Mouse (Mus musculus) embryonic facial prominence, embryonic 10.5 days (tissue): ENCODE data around the gene Vmn1r13. TPM values are rescaled to one million over a fixed set of nuclear protein-coding genes. Genes with fewer than 3 reads are reported as not detected.
"Not testable (repeated sequence)": the region's sequence is repeated elsewhere in the genome, so short reads cannot be mapped to it uniquely, and the experiment has no call there.

ENCODE experiments used
- DNase-seq: peaks from one replicate; pipeline ENCODE4 v3.0.0-alpha.2; 2017; ENCODE audit warnings: low spot score
- H3K27ac ChIP-seq: fragments of 300-500 bp; sonication (generic); replicated peaks from 2 replicates; pipeline ENCODE4 v1.5.1; 2016; ENCODE audit warnings: mild to moderate bottlenecking
- H3K27me3 ChIP-seq: fragments of 300-500 bp; sonication (generic); replicated peaks from 2 replicates; pipeline ENCODE4 v1.6.1; 2016; ENCODE audit warnings: low read depth, mild to moderate bottlenecking; ENCODE audit not compliant: poor library complexity, severe bottlenecking
- H3K36me3 ChIP-seq: fragments of 300-500 bp; sonication (generic); replicated peaks from 2 replicates; pipeline ENCODE4 v1.6.1; 2016; ENCODE audit warnings: mild to moderate bottlenecking, moderate library complexity
- H3K4me1 ChIP-seq: fragments of 300-500 bp; sonication (generic); 2 replicates; pipeline ENCODE4 v1.6.1; 2016
- H3K4me3 ChIP-seq: fragments of 300-500 bp; sonication (generic); 2 replicates; pipeline ENCODE4 v1.5.1; 2016; ENCODE audit warnings: mild to moderate bottlenecking, moderate library complexity
- H3K9me3 ChIP-seq: fragments of 300-500 bp; sonication (generic); 2 replicates; pipeline ENCODE4 v1.6.1; 2016; ENCODE audit warnings: mild to moderate bottlenecking
- WGBS: fragments of 180-500 bp; shearing (Covaris S2); methylation state at CpG from one replicate; pipeline ENCODE4 v1.1.7; 2016; 5-methylcytosine and 5-hydroxymethylcytosine counted together
- polyA plus RNA-seq: library from polyadenylated mRNA; unstranded; fragments of >200 nt; fragmentation: Nextera tagmentation; extraction: Ambion mirVana; gene quantifications from 2 replicates; pipeline ENCODE4 v1.2.1, GENCODE M21; 2016

The Vmn1r13 gene
- not detected in 2 replicates for polyA plus RNA-seq

DNA sequence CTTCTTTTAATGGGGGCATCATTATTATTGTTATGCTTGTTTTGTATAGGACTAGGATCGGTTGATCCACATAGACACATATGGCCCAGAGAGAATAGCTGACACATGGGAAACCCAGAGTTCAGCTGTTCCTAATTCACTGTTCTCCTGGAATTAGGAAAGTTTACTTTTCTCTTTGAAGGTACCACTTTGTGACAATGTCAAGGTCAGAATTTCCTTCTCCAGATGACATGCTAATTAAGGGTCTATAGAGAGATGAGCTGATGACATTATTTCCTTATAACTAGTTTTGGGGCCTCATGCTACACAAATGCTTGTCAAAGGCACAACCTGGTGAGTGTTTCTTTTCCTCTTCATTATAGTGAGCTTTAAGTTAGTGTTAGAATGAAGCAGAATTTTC lies at the start of gene Vmn1r13:
TSS of gene Vmn1r13 (plus strand) at position 301 of the 400 bp plus-strand sequence.
- WGBS: 85% methylated on average over 1 of the region's 1 CpGs
- not testable (repeated sequence) for H3K4me1 ChIP-seq, H3K36me3 ChIP-seq, H3K4me3 ChIP-seq, H3K27me3 ChIP-seq, H3K27ac ChIP-seq, H3K9me3 ChIP-seq, DNase-seq

DNA sequence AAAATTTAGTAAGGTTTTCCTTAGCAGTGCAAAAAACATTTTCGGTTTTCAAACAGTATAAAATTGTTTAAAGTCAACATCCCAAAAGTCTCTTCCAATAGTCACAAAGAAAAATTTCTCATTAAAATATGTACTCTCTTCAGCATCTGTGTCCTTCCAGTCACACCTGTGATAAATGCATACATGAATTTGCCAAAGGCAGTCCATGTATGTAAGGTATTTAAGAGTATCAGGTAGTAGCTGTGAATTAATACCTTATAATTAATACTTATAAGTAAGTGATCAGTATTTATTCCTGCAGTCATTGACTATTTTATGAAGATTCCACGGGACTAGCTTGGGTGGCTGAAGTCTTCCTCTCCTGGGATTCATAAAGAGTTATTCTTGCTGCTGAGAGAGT lies 46.5 kb upstream of the Vmn1r13 start, which contains the start of gene Vmn1r12:
TSS of gene Vmn1r12 (plus strand) at position 301 of the 400 bp plus-strand sequence.
- Histone ChIP-seq H3K27ac (no peak within 1 kb of the TSS), H3K4me3 (no peak within 1 kb of the TSS), H3K36me3 (no peaks in the 10 kb centered on the region), H3K27me3 (no peaks in the 10 kb centered on the region), H3K9me3 (no peaks in the 10 kb centered on the region), H3K4me1 (no peaks in the 10 kb centered on the region)
- DNase-seq: no peak
- 88% methylated on average over 2 of the region's 2 CpGs for WGBS

DNA sequence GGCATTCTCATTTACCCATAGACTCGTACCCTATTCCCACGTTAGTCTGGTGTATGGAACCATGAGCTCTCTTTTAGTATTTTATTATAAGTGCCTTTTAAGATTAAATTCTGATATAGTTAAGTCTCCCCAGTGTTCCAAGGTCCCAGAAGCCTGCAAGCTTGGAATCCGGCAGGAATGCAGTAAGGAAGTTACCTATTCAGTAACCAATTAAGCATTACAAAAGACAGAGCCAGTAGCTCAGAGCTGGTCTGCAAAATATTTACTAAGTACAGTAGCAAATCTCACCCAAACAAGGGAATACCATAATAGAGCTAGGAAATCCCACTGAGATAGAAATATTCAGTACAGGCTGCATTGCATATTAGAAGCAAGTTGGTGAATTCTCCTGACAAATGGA lies 13.1 kb upstream of the Vmn1r13 start:
- not testable (repeated sequence) for H3K4me3 ChIP-seq, DNase-seq, H3K27ac ChIP-seq, H3K4me1 ChIP-seq, H3K27me3 ChIP-seq, H3K36me3 ChIP-seq, H3K9me3 ChIP-seq
- 63% methylated on average over 3 of the region's 3 CpGs for WGBS

DNA sequence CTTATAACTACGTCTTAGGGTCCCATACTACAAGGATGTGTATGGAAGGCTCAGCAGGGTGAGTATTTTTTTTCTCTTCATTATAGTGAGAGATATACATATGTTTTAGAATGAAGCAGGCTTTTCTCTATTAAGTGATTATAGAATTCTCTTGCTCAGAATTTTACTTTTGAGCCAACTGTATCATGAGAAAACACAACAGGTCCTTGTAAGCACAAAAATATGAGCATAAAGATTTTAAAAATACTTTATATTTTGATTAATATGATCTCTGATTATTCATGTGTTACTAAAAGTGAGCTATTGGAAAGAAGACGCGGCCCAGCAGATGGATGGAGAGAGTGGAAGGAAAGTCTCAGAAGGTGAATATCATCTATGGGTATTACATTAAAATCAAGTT lies 28.3 kb downstream of the Vmn1r13 start, which contains the start of gene Vmn1r14:
TSS of gene Vmn1r14 (plus strand) at position 301 of the 400 bp plus-strand sequence.
- Histone ChIP-seq H3K9me3 (no peaks in the 10 kb centered on the region), H3K27me3 (no peaks in the 10 kb centered on the region), H3K27ac (no peak within 1 kb of the TSS), H3K4me3 (no peak within 1 kb of the TSS), H3K36me3 (no peaks in the 10 kb centered on the region), H3K4me1 (no peaks in the 10 kb centered on the region)
- DNase-seq: no peak
- WGBS: 90% methylated on average over 3 of the region's 3 CpGs

DNA sequence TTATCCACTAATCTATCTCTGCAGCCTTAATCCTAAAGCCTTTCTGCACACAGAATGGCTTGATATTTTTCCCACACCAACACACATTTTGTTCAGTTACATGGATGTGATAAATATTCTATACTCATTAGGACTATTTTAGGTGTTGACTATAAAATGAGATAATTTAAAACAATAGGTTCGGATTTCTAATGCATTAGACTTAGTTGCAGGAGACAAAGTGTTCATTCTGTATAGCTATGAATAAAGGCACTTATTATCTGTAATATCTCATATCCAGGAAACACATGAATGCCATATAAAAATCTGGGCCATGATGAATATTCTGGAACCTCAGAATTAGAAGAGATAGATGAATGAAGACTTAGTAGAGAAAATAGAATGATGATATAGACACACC lies 54.6 kb downstream of the Vmn1r13 start, which contains the start of gene Vmn1r15:
TSS of gene Vmn1r15 (plus strand) at position 301 of the 400 bp plus-strand sequence.
- no peaks in the 10 kb centered on the region for H3K9me3 ChIP-seq
- no peak within 1 kb of the TSS for H3K27ac ChIP-seq
- WGBS: 77% methylated on average over 1 of the region's 1 CpGs
- no peak for DNase-seq
- H3K4me1 ChIP-seq: no peaks in the 10 kb centered on the region
- H3K4me3 ChIP-seq: no peak within 1 kb of the TSS
- no peaks in the 10 kb centered on the region for H3K36me3 ChIP-seq
- no peaks in the 10 kb centered on the region for H3K27me3 ChIP-seq

DNA sequence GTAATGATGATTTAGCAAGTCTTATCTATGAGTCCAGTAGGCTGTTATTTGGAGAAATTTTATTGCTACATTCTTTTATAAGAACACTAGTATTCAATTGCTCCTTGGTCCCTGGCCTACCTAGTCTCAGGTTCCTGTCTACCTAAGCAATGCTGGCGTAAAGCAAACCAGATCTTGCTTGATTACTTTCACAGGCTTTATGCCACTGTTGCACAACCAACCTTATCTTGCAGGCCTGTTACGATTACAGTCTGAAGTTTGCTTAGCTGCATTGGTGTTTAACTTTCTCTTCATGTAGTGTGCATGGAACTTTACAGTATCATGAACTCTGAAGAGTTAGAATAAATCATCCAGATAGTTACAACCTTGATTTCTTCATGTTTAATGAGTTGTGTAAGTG lies 57.9 kb downstream of the Vmn1r13 start:
- H3K27ac ChIP-seq: no peak overlapping the region
- no peaks in the 10 kb centered on the region for H3K27me3 ChIP-seq
- 92% methylated on average over 2 of the region's 2 CpGs for WGBS
- no peaks in the 10 kb centered on the region for H3K4me1 ChIP-seq
- H3K4me3 ChIP-seq: no peak overlapping the region
- no peak for DNase-seq
- H3K36me3 ChIP-seq: no peaks in the 10 kb centered on the region
- H3K9me3 ChIP-seq: no peaks in the 10 kb centered on the region

Other genes starting within 250 kb of the Vmn1r13 start
- gene Vmn1r5, start 233.0 kb upstream of the Vmn1r13 start, polyA plus RNA-seq: not detected in 2 replicates
- not detected in 2 replicates for gene Vmn1r6, start 206.0 kb upstream of the Vmn1r13 start, polyA plus RNA-seq
- gene Vmn1r7, start 178.0 kb upstream of the Vmn1r13 start, polyA plus RNA-seq: not detected in 2 replicates
- not detected in 2 replicates for gene Vmn1r8, start 171.0 kb upstream of the Vmn1r13 start, polyA plus RNA-seq
- not detected in 2 replicates for gene Vmn1r9, start 136.5 kb upstream of the Vmn1r13 start, polyA plus RNA-seq
- gene Vmn1r10, start 93.8 kb upstream of the Vmn1r13 start, polyA plus RNA-seq: not detected in 2 replicates
- gene Vmn1r11, start 69.8 kb upstream of the Vmn1r13 start, polyA plus RNA-seq: not detected in 2 replicates
- gene Vmn1r12, start 46.4 kb upstream of the Vmn1r13 start, polyA plus RNA-seq: not detected in 2 replicates
- gene Vmn1r14, start 28.4 kb downstream of the Vmn1r13 start, polyA plus RNA-seq: not detected in 2 replicates
- gene Vmn1r15, start 54.7 kb downstream of the Vmn1r13 start, polyA plus RNA-seq: not detected in 2 replicates
- not detected in 2 replicates for gene Vmn1r16, start 126.2 kb downstream of the Vmn1r13 start, polyA plus RNA-seq
- gene Vmn1r17, start 160.4 kb downstream of the Vmn1r13 start, polyA plus RNA-seq: not detected in 2 replicates
- gene Vmn1r18, start 192.5 kb downstream of the Vmn1r13 start, polyA plus RNA-seq: not detected in 2 replicates
- not detected in 2 replicates for gene Vmn1r19, start 200.5 kb downstream of the Vmn1r13 start, polyA plus RNA-seq
- not detected in 2 replicates for gene Vmn1r20, start 225.6 kb downstream of the Vmn1r13 start, polyA plus RNA-seq